Mouse (Mus musculus) gastrocnemius, adult 18-20 months (tissue): ENCODE measurements at regions not wholly inside any gene's neighbourhood (a gene's known extent, or its start where the extent isn't known, plus 50 kb on each side); places are given as distances from the start of the nearest gene placed in this dataset.
"Not testable (repeated sequence)": the region's sequence is repeated elsewhere in the genome, so short reads cannot be mapped to it uniquely, and the experiment has no call there.

Source experiments
- DNase-seq: peaks from one replicate; pipeline ENCODE4 v3.0.0; 2021; ENCODE audit warnings: low spot score

DNA sequence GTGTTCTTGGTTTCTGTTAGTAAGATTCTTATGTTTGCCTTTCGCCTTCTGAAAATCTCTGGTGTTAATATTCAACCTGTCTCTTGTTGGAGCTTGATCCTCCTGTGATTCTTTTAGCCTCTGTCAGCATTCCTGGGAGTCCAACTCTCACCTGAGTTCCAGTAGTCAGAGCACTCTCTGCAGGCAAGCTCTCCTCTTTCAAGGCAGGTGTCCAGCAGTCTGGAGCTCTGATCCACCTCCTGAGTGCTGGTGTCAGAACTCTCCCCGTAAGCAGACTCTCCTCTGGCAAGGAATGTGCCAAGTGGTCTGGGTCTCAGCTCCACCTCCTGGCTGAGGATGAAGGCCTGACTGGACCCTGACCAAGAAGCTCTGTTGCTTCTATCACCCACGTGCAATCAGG lies 521.0 kb upstream of the Pou3f2 start:
- DNase-seq: not testable (repeated sequence)

DNA sequence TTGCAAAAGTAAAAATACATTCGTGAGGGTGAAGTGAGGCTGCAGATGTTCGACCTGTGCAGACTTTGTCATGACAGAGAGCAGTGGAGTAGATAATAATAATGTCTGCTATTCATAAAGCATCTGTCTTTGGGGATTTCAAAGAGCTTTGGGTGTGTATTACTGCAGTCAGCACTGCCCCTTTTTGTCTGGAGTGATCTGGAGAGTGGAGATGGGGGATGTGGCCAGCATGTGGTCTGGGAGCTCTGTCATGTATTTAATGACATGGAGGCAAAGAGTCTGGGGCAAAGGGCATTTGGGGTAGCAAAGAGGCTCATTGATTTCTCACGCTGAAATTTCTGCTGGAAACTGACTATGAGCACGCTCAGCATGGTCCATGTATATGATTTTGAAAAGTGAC lies 510.8 kb upstream of the Pou3f2 start:
- DNase-seq: no peak

DNA sequence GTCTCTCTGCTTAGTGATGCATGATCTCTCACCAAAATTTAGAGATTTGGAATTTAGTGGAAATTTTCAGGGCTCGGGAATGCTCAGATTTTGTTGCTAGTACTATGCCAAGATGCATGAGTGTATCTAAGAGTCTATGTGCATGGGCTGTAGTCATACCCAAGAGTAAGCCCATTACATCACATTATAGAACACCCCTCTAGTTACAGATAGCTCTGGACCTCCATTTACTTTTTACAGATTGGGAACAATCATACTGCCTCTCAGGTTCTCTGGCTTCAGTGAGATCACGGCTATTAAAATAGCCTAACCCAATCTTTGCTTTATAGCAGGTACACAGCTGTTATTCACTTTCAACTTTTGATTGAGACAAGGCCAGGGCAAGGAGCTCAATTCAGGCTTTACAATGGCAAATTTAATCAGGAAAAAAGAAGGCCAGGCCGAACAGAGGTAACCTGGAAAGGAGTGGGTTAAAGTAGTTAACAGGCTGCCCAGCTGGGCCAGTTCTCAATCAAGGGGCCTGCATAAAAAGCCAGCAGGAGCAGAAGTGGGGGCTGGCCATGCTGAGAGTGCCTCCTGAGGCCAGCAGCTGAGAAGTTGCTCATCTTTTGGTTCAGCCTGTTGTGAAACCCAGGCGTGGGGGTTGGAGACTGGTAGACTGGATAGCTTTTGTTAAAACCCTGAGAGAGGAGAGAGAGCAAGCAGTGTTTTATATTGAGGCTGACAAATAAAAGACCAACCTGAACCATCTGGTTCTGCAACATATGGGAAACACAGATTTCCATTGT lies 509.2 kb upstream of the Pou3f2 start:
- DNase-seq: no peak

DNA sequence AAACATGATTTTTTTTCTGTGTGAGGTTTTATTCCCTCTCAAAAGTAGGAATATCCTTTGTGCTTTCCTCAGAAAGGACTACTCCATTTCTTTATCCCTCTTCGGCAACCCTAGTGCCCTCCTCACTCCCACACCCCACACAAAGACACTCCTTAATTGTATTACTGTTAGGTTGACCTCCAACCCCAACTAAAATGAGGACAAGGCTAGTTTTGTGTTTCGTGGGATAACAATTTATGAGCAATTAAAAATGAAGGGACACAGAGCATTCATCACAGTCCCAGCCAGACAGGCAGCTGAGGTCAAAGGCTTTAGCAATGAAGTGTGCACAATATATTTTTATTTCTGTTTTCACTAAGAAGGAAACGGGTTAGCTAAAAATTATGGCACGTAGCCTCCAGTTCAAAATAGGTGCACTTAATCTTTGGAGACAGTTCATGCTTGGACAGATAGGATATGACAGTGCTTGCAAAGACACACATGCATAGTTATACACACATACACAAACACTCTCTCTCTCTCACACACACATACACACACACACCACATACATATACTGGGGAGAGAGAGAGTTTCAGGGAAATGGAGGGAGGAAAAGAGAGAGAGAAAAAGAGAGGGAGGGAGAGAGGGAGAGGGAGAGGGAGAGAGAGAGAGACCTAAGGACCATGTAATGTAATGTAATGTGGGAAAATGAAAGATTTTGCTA lies 498.8 kb upstream of the Pou3f2 start:
- DNase-seq: no peak

DNA sequence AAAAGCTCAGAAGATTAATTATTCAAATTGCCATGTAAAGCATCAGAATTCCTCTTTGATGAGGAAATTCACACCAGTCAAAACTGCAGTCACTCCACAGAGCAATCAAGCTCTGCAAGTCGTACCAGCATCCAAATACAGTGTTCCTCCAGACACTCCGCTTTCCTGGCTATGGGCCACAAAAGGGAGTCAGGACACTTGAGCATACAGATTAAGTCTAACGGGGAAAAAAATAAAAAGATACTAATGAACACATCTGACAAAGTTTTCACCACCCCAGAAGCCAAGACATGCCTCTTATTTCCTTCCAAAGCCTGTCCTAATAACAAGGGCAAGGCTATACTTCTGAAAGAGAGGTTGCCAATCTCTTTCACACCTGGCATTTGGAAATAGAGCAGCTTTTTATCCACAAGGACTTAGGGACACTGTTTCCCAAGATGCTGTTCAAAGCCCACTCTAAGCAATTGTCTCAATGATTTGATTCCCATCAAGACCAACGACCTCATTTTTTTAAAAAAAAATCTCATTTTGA lies 485.5 kb upstream of the Pou3f2 start:
- no peak for DNase-seq

DNA sequence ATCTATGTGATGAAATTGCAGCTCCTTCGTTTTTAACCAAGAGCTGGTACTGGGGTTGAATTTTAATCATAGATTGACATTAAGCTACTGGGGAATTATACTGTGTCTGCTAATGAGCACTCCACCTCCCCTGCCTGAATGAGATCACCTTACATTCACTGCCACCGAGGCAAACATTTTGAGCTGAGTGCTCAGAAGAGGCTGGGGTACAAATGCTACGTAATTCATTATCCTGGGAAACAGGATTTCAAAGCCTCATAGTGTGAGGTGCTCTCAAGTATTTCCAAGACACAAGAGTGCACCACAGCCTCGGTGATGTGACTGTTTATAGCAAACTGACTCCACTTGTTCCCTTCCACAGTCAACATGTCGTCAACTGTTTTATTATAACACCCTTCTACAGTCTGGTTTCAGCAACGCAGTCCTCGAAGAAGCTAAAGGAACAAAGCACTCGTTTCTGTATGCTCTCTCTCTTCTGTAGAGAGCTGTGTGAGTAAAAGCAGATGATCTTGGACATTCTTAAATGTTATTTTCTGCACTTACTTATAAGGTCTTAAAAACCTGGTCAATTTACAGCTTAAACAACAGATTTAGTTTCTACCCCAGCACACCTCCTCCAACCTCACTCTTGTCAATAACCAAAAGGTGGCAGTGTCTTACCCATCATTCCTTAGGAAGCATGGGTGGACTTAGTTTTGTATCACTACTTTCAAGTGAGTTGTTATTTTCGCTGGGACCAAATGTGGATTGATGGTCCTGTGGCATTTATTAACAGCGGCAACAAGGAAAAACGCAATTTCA lies 484.8 kb upstream of the Pou3f2 start:
- DNase-seq: no peak

DNA sequence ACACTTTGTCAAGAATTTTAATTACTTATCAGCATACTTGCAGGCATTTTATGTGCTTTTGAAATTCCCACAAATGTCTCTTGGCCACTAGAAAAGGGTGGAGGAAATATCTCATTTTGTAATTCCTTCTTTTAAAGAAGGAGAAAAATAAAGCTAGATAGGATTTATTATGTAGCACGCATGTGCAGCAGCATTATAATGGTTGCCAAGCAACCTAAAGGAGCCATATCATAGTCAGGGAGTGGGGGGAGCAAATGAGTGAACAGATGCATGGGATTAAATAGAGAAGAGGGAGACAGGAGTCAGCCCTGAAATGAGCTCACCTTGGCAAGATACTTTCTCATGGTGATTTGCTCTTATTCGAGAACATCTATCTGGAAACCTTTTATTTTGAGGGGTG lies 483.0 kb upstream of the Pou3f2 start:
- DNase-seq: no peak

DNA sequence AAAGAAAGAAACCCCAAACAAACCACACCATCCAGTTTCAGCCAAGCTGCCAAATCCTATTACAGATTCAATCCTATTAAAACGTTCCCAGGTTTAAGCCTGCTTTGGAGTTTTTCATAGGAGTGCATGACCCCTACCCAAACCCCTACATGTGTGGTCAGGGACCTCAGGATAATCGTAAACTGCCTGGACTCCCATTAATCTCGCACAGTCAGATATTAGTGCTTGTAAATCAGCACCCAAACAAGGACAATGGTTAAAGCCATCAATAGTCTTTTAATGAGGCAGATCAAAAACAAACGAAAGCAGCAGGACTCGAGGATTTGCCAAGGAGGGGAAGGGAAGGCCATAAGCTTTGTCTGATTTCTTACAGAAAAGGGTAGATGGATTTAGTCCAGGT lies 482.3 kb upstream of the Pou3f2 start:
- no peak for DNase-seq

DNA sequence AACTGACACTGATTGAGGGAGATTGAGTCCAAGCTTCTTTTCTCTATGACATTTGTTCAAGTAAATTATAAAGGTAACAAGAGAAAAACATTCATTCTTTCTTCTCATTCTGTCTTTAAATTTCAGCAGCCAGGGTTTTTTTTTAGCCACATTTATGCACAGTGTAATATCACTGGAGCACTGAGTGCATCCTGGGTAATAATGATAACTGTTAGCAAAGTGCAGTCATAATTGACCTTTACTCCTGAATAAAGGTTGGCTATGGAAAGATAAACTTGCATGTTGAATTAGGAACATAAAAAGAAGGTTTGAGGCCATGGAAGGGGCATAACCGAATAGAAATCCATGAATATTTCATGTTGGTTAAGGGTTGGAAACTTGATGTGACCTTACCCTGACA lies 461.3 kb upstream of the Pou3f2 start:
- no peak for DNase-seq

DNA sequence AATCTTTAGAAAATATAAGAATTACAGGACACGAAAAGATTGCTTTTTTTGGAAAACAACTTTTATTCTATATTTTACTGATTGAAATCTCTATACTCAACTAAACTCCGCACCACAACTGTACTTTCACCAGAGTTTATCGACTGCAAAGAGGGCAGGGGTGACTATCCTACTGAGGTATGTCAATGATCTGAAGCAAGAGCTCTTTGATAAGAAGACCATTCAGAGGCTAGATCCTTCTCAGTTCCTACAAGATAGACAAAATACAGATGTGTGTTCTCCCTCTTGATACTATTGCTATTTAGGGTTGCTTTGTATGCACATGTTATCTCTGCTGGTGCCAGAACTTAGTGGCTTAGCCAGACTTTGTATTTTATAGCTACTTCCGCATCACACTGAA lies 460.7 kb upstream of the Pou3f2 start:
- DNase-seq: no peak

DNA sequence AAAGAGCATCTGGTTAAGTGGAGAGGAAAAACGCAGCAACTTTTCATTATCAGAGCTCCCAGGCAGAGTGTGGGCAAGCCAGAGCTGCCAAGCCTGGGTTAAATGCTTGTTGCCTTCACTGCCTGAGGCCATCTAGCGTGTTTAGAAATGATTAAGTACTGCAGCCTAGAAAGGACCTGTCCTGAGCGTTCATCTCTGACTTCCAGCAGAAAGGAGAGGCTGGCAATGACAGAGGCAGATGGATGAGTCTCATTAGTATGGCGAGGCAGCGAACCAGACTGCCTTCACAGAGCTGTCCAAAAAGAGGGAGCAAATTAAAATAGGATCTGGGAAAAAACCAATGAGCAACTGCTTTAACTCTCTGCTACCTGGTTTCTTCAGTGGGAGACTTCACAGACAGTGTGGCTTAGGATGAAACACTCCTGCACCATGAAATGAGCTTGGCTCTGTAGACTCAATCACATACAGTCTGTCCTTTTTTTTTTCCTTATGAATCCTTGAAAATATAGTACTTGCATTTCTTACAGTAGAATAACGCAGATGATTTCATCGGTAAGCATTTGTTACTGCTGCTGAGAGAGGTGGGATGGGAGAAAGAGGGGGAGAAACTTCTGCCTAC lies 458.7 kb upstream of the Pou3f2 start:
- DNase-seq: no peak

DNA sequence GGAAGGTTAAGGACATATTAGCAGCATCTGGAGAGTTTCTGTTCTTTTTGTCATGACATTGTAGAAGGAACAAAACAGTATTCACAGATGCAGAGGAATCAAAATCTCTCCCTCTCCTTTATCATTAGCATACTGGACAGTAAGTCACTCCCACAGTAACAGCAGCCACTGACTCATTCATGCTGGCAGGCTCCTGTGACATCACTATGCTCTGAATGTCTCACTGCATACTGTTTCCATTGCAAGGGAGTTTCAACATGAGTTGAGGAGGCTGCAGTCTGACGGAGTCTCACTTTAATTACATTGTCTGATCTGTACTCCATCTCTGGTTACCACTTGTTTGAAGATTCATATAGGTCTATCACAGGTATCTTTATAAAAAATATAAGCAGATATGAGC lies 450.1 kb upstream of the Pou3f2 start:
- no peak for DNase-seq

DNA sequence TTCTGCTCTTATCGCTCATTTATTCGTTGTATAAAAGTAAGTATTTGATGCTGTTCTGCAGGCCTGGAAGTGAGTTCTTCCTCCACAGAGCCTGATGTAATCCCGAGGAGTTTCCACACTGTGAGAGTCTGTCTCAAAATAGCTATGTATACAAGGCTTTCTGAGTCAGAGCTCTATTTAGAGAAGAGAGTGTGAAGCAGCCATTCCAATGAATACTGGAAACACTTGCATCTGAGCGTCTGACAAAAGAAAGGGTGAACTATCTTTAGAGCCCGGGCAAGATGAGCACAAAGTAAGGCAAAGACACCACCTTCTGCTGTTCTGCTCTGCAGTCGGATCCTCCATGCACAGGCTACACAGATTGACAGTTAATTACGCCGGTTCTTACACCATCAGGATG lies 436.0 kb upstream of the Pou3f2 start:
- DNase-seq: peak; percentile 9

DNA sequence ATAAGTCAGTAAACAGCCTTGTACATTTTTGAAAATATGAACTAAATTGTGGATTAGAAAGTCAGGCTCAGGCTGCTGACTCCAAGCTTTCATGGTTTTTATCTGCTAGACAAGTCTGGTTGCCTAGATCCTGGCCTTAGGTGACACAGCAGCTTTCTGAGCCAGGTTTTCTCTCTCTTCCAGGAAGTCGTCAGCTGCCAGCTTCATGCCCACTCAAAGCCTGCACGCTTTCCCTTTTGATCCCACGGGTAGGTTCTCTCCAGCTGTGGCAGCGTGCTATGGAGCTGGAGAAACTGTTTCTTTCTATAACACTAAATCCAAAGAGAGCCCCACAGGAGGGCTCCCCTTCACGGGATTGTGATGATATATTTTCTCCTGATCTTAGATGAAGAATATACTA lies 426.7 kb upstream of the Pou3f2 start:
- no peak for DNase-seq

DNA sequence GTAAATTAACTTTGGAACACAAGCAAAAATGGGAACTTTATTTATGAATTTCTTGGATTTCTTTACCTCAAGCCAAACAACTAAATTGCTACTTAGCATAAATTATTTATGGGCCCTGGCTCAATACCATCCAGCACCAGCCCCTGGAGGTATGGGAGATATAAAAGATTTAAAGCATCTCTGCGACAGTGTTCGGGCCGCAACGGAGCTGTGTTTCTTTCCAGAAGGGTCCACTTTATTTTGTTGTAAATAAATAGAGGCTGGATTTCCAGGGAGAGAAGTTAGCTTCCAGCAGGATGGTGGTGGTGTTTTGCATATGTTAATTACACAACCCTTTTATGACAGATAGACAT lies 404.5 kb upstream of the Pou3f2 start:
- DNase-seq: no peak

DNA sequence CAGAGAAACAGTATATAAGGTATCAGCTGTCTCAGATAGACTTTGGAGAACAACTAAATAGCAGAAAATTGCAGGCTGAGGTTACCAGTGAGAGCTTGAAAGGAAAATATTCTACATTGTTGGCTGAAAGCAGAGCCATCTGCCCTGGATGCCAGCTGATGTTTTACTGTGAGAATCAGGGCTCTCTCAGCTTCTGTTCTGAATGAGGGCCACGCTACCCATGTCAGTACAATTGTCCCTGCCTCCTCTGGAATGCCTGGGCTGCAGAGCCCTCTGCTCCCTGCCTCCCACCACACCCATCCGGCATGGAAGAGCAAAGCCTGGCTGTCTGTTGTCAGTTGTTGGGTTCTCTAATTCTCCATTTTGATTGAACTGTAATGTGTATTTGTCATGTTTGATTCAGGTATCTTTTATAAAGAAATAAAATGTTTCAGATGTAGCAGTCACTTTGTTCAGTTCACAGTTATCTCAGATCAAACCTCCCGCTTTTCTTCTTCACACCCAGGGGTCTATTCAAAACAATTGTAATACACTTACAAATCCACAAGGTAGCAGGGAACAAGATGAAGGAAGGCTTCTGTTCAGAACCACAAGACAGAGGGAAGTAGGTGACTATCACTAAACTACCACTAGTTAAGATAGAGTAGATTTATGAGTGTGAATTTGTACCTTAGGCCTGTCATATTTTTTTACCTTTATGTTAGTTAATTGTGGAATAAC lies 404.0 kb upstream of the Pou3f2 start:
- no peak for DNase-seq

DNA sequence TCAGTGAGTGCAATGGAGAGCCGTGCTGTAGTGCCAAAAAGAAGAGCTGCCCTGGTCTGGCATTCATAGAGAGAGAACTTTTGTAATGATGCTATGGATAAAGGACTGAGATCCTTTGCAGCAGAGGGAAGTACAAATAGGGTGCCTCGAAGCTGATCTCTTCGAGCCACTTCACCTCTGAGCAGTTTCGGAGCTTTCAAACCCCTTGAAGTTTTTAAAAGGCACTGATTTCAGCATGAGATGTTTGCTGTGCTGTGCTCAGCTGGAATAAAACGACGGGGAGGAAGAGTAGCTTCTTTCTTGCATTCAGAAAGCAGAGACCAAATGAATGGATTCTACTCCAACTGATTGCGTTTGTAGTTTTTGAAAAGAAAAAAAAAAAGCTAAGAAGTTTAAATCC lies 392.5 kb upstream of the Pou3f2 start:
- no peak for DNase-seq

DNA sequence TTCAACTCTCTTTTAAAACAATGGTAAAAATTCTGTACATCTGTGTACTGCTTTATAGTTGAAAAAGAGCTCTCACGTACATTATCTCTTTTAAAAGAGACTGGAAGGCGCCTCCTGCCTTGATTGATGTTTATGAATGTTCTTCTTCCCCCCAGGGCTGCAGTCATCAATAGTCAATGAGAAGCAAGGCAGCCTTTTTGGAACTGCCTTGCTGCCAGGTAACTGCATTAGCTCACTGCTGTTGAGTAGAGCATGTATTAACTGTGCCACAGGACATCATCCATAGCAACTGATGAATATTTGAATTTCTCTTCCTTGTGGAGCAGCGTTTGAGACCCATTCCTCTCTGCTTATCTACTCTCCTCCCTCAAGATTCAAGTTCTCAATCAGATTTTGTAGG lies 387.2 kb upstream of the Pou3f2 start:
- no peak for DNase-seq

DNA sequence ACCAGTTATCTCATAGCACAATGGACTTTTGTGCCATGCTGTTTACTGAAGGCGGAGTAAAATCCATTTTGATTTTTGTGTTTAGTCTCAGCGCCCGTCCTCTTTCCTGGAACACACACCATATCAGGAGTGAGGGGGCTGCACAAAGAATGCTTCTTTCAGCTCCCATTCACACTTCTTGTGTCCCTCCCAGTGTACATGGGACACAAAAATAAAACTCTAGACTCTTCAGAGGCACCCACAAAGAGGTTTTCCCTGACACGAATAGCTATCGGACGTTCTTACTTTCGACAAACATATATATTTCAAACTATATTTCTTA lies 347.9 kb upstream of the Pou3f2 start:
- DNase-seq: no peak

DNA sequence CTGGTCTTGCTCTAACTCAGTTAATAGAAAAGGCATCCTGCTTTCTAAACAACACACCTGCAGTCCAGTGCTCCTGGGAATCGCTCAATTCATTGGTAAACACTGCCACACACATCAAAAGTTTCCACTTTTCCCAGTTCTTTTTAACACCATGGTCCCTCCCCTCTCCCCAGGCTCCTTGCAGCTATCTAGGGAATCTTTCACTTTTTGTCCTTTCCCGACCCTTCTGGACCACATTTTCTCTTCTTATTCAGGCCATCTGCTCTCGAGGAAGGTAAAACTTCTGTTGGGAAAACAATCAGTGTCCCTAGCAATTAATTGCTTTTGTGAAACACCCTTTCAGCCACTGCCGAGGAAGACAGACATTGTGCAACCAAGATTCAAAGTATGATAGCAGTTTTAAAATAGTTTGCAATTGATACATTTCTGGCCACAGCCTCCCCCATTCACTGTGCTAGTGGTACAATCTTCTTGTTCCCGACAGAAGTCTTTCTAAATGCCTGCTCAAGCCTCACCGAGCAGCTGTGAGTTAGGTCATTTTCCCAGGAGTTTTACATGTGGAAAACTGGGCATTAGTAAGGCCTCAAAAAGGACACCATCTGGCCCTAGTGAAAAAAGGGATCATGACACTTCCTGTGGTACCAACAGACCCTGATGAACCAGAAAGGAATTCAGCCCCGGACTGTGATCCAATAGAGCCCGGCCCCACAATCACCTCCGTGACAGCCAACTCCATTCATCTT lies 347.4 kb upstream of the Pou3f2 start:
- DNase-seq: no peak
